Mouse (Mus musculus): Measurements from ENCODE around the gene Klc3. TPM values are rescaled to one million over a fixed set of nuclear protein-coding genes. Genes with fewer than 3 reads are reported as not detected.

Klc3 gene
- polyA plus RNA-seq, 1 experiment from 2014 or later = 3.0 TPM

MicroRNAs within 50 kb of the gene (microRNA counts, 519-probe panel; counts per million panel counts)
- not detected for microRNA mmu-miR-343

Small RNAs within 50 kb of the gene (microRNA-seq; reads per million reads assigned to microRNA genes)
- not detected for gene Mir343

Other genes starting within 250 kb of the Klc3 start
- gene Gipr, start 238.0 kb downstream of the Klc3 start, polyA plus RNA-seq (2015; fragmentation: Nextera tagmentation; extraction: Ambion mirVana) = 73.8 and 73.9 TPM in 2 replicates
- gene Eml2, start 227.7 kb downstream of the Klc3 start, polyA plus RNA-seq (2015; fragmentation: Nextera tagmentation; extraction: Ambion mirVana) = 18.9 and 21.0 TPM in 2 replicates
- 2.1 and 2.2 TPM in 2 replicates for gene Gpr4, start 191.6 kb downstream of the Klc3 start, polyA plus RNA-seq (2015; fragmentation: Nextera tagmentation; extraction: Ambion mirVana)
- 33.8 and 37.9 TPM in 2 replicates for gene Opa3, start 175.8 kb downstream of the Klc3 start, polyA plus RNA-seq (2015; fragmentation: Nextera tagmentation; extraction: Ambion mirVana)
- gene Vasp, start 132.3 kb downstream of the Klc3 start, polyA plus RNA-seq (2015; fragmentation: Nextera tagmentation; extraction: Ambion mirVana) = 81.2 and 81.6 TPM in 2 replicates
- gene Ppm1n, start 124.0 kb downstream of the Klc3 start, polyA plus RNA-seq (2015; fragmentation: Nextera tagmentation; extraction: Ambion mirVana) = 0.11 and 0.16 TPM in 2 replicates
- gene Rtn2, start 121.5 kb downstream of the Klc3 start, polyA plus RNA-seq (2015; fragmentation: Nextera tagmentation; extraction: Ambion mirVana) = 27.2 TPM in 2 replicates
- gene Fosb, start 94.1 kb downstream of the Klc3 start, polyA plus RNA-seq (2015; fragmentation: Nextera tagmentation; extraction: Ambion mirVana) = 0.20 and 0.47 TPM in 2 replicates
- gene Ercc1, start 59.3 kb downstream of the Klc3 start, polyA plus RNA-seq (2015; fragmentation: Nextera tagmentation; extraction: Ambion mirVana) = 59.8 and 60.3 TPM in 2 replicates
- 13.6 and 15.5 TPM in 2 replicates for gene Cd3eap, start 44.6 kb downstream of the Klc3 start, polyA plus RNA-seq (2015; fragmentation: Nextera tagmentation; extraction: Ambion mirVana)
- 13.5 and 14.4 TPM in 2 replicates for gene Ppp1r13l, start 44.4 kb downstream of the Klc3 start, polyA plus RNA-seq (2015; fragmentation: Nextera tagmentation; extraction: Ambion mirVana)
- 8.9 and 11.3 TPM in 2 replicates for gene Ercc2, start 22.1 kb downstream of the Klc3 start, polyA plus RNA-seq (2015; fragmentation: Nextera tagmentation; extraction: Ambion mirVana)
- 1,612 and 2,052 TPM in 2 replicates for gene Ckm, start 672 bp upstream of the Klc3 start, polyA plus RNA-seq (2015; fragmentation: Nextera tagmentation; extraction: Ambion mirVana)
- gene Mark4, start 54.7 kb upstream of the Klc3 start, polyA plus RNA-seq (2015; fragmentation: Nextera tagmentation; extraction: Ambion mirVana) = 7.6 and 8.5 TPM in 2 replicates
- gene Exoc3l2, start 59.2 kb upstream of the Klc3 start, polyA plus RNA-seq (2015; fragmentation: Nextera tagmentation; extraction: Ambion mirVana) = 0.91 and 1.1 TPM in 2 replicates
- 1.5 and 1.7 TPM in 2 replicates for gene Bloc1s3, start 104.3 kb upstream of the Klc3 start, polyA plus RNA-seq (2015; fragmentation: Nextera tagmentation; extraction: Ambion mirVana)
- gene Trappc6a, start 104.3 kb upstream of the Klc3 start, polyA plus RNA-seq (2015; fragmentation: Nextera tagmentation; extraction: Ambion mirVana) = 73.2 and 81.2 TPM in 2 replicates
- gene Nkpd1, start 113.7 kb upstream of the Klc3 start, polyA plus RNA-seq (2015; fragmentation: Nextera tagmentation; extraction: Ambion mirVana) = not detected in 2 replicates
- gene Ppp1r37, start 159.0 kb upstream of the Klc3 start, polyA plus RNA-seq (2015; fragmentation: Nextera tagmentation; extraction: Ambion mirVana) = 15.8 and 24.0 TPM in 2 replicates
- 0.38 and 0.42 TPM in 2 replicates for gene Zfp296, start 173.2 kb upstream of the Klc3 start, polyA plus RNA-seq (2015; fragmentation: Nextera tagmentation; extraction: Ambion mirVana)
- 111 and 131 TPM in 2 replicates for gene Gemin7, start 173.5 kb upstream of the Klc3 start, polyA plus RNA-seq (2015; fragmentation: Nextera tagmentation; extraction: Ambion mirVana)
- gene Clasrp, start 200.4 kb upstream of the Klc3 start, polyA plus RNA-seq (2015; fragmentation: Nextera tagmentation; extraction: Ambion mirVana) = 28.5 and 39.0 TPM in 2 replicates
- 6.1 and 10.0 TPM in 2 replicates for gene Relb, start 225.3 kb upstream of the Klc3 start, polyA plus RNA-seq (2015; fragmentation: Nextera tagmentation; extraction: Ambion mirVana)

All from heart, embryonic 15.5 days (tissue).